Mouse (Mus musculus) urinary bladder, postnatal 36 days (tissue): ENCODE data around the gene Gm20388.

Experiments used
- DNase-seq, 2 experiments: peaks; one replicate each; pipeline ENCODE4 v3.0.0; 2022; ENCODE audit warnings: low spot score in 2 of 2, mixed read lengths in 1 of 2

Gm20388 gene

GRCm38 (mm10) chr8:120120951-120121350, 210.3 kb downstream of the Gm20388 start:
- no peak for DNase-seq

GRCm38 (mm10) chr8:120124261-120124660, 213.6 kb downstream of the Gm20388 start:
- DNase-seq: no peak

- DNase-seq: no peak
Observed at GRCm38 (mm10) chr8:120124836-120125389, 214.3 kb downstream of the Gm20388 start.

GRCm38 (mm10) chr8:120126357-120127161, 215.9 kb downstream of the Gm20388 start:
- DNase-seq: no peak

- no peak for DNase-seq
Observed at GRCm38 (mm10) chr8:120129547-120129946, 218.9 kb downstream of the Gm20388 start.

- no peak for DNase-seq
Observed at GRCm38 (mm10) chr8:120131158-120131557, 220.5 kb downstream of the Gm20388 start.

- DNase-seq: no peak
Observed at GRCm38 (mm10) chr8:120133169-120133568, 222.5 kb downstream of the Gm20388 start.

GRCm38 (mm10) chr8:120135687-120136086, 225.0 kb downstream of the Gm20388 start:
- DNase-seq: no peak

- no peak for DNase-seq
Observed at GRCm38 (mm10) chr8:120136618-120137017, 226.0 kb downstream of the Gm20388 start.

- no peak for DNase-seq
Observed at GRCm38 (mm10) chr8:120138958-120139357, 228.3 kb downstream of the Gm20388 start.

- no peak for DNase-seq
Observed at GRCm38 (mm10) chr8:120140769-120141168, 230.1 kb downstream of the Gm20388 start.

GRCm38 (mm10) chr8:120143911-120144651, 233.4 kb downstream of the Gm20388 start:
- DNase-seq: no peak

- DNase-seq: no peak
Observed at GRCm38 (mm10) chr8:120144652-120145301, 234.1 kb downstream of the Gm20388 start.

- no peak for DNase-seq
Observed at GRCm38 (mm10) chr8:120146051-120146450, 235.4 kb downstream of the Gm20388 start.

GRCm38 (mm10) chr8:120150028-120150427, 239.4 kb downstream of the Gm20388 start:
- no peak for DNase-seq

- no peak for DNase-seq
Observed at GRCm38 (mm10) chr8:120151151-120151550, 240.5 kb downstream of the Gm20388 start.

- no peak for DNase-seq
Observed at GRCm38 (mm10) chr8:120152636-120153035, 242.0 kb downstream of the Gm20388 start.

GRCm38 (mm10) chr8:120160366-120160765, 249.7 kb downstream of the Gm20388 start:
- DNase-seq: no peak

- no peak for DNase-seq
Observed at GRCm38 (mm10) chr8:120161658-120162403, 251.2 kb downstream of the Gm20388 start.

- no peak for DNase-seq
Observed at GRCm38 (mm10) chr8:120162404-120162752, 251.7 kb downstream of the Gm20388 start.

GRCm38 (mm10) chr8:120163376-120163775, 252.7 kb downstream of the Gm20388 start:
- no peak for DNase-seq
